Mouse (Mus musculus) embryonic stem cell, embryonic (primary cell): Measurements from ENCODE around the gene D130040H23Rik.

Experiments
- CTCF ChIA-PET, 4 experiments: fragments of 300-600 bp in 2 of 4; fragments of 350-600 bp in 2 of 4; sonication (Branson Sonifier 250); formaldehyde crosslinking; loops; one replicate each; lab custom pipeline; 2022; ENCODE audit warnings: inconsistent platforms in 2 of 4; lab: Charles Lee
- POLR2A ChIA-PET, 4 experiments: fragments of 300-600 bp in 2 of 4; fragments of 350-600 bp in 2 of 4; sonication (Branson Sonifier 250); formaldehyde crosslinking; loops; one replicate each; lab custom pipeline; 2022; ENCODE audit warnings: antibody characterized with exemption in 4 of 4, inconsistent platforms in 1 of 4; lab: Charles Lee

D130040H23Rik gene

GRCm38 (mm10) chr8:69270386-69271202, at the start of gene D130040H23Rik:
D130040H23Rik (plus strand) TSS chr8:69271080.
- ChIA-PET POLR2A (interaction anchor here (0.5 to 1.9 kb wide), 28 partner anchors 8 to 552 kb away, joined by 3 to 13 read pairs (median 4); partner anchors contain the start of genes Zfp868 (in 2 of the 4), Zfp930 (in 2 of the 4) and Lpar2 (in 1 of the 4)), CTCF (interaction anchor here in 2 of 4 experiments (0.5 to 1.5 kb wide), 4 partner anchors 62 to 430 kb away, joined by 3 to 5 read pairs (median 4); partner anchors contain the start of genes Zfp868 (in 1 of the 2) and Zfp930 (in 1 of the 2))

GRCm38 (mm10) chr8:69242541-69242940, 28.3 kb upstream of the D130040H23Rik start:
- ChIA-PET POLR2A (interaction anchor here in 3 of 4 experiments (0.7 to 1.0 kb wide), 3 partner anchors 28 to 597 kb away, joined by 3 read pairs; partner anchors contain the start of gene D130040H23Rik (in 1 of the 3)), CTCF (no interaction called here)

- POLR2A ChIA-PET = interaction anchor here in 2 of 4 experiments (0.7 to 1.2 kb wide), 3 partner anchors 58 to 146 kb away, joined by 3 to 4 read pairs (median 3); partner anchors contain the start of gene Zfp930 (in 1 of the 2)
- CTCF ChIA-PET = interaction anchor here in 2 of 4 experiments (0.5 to 1.5 kb wide), 4 partner anchors 62 to 161 kb away, joined by 3 to 8 read pairs (median 4); no protein-coding TSS in a partner anchor
Observed at GRCm38 (mm10) chr8:69268525-69268924, 2.4 kb upstream of the D130040H23Rik start.

DNA sequence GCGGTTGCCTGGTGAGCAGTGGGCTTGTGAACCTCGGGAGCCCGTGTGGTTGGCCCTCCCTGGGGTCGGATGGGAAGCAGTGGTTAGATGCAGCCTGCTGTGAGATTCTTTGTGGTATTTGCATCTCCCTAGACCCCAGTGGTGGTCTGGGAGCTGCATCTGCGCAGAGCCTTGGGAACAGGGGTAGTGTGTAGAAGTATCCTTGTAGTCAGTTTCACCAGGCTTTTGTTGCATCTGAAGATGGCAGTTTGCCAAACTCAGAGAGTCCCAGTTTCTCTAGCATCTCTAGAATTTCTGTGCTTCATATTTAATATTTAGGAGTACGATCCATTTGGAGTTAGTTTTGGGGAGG, 299 bp downstream of the D130040H23Rik start:
- ChIA-PET POLR2A (interaction anchor here (0.5 to 1.9 kb wide), 28 partner anchors 8 to 551 kb away, joined by 3 to 13 read pairs (median 4); partner anchors contain the start of genes Zfp868 (in 2 of the 4), Zfp930 (in 2 of the 4), Lpar2 (in 1 of the 4) and Zfp963 (in 1 of the 4)), CTCF (interaction anchor here in 1 of 4 experiments (0.8 to 1.5 kb wide), 3 partner anchors 62 to 430 kb away, joined by 3 to 5 read pairs (median 4); partner anchors contain the start of genes Zfp868 and Zfp930)

DNA sequence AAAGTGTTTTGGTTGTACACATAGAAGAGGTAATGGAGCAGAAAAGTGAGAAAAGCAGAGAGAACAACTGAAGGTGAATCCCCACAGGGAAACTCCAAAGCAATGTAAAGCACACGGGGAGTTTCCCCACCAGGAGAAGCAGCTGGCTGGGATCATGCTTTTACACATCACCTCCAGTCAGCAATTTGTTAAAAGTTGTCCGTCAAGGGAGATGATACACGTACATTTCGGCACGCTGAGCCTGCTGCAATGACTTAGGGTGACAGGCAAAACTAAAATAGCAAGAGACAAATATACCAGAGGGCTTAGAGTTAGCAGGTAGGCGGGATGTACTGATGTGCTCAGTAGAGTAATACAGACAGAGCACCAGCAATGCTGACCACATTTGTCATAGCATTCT, 1.6 kb downstream of the D130040H23Rik start:
- ChIA-PET CTCF (no interaction called here), POLR2A (interaction anchor here in 2 of 4 experiments (1.4 to 1.9 kb wide), 3 partner anchors 58 to 394 kb away, joined by 4 to 11 read pairs (median 5); partner anchors contain the start of gene Zfp868 (in 1 of the 2))

- ChIA-PET POLR2A (no interaction called here), CTCF (interaction anchor here in 1 of 4 experiments (0.6 to 1.2 kb wide), 2 partner anchors 223 to 536 kb away, joined by 3 read pairs; no protein-coding TSS in a partner anchor)
Observed at GRCm38 (mm10) chr8:69324771-69325170, 53.9 kb downstream of the D130040H23Rik start.

- ChIA-PET POLR2A (interaction anchor here in 3 of 4 experiments (0.5 to 2.1 kb wide), 12 partner anchors 54 to 562 kb away, joined by 3 to 8 read pairs (median 3); partner anchors contain the start of genes Zfp868 (in 3 of the 3), D130040H23Rik (in 1 of the 3), Pbx4 (in 1 of the 3) and Zfp963 (in 1 of the 3)), CTCF (interaction anchor here (0.5 to 1.4 kb wide), 18 partner anchors 17 to 673 kb away, joined by 3 to 12 read pairs (median 3); partner anchors contain the start of genes Zfp868 (in 2 of the 4), Lpar2 (in 1 of the 4) and Zfp963 (in 1 of the 4))
Observed at GRCm38 (mm10) chr8:69328301-69329288, 57.7 kb downstream of the D130040H23Rik start.

DNA sequence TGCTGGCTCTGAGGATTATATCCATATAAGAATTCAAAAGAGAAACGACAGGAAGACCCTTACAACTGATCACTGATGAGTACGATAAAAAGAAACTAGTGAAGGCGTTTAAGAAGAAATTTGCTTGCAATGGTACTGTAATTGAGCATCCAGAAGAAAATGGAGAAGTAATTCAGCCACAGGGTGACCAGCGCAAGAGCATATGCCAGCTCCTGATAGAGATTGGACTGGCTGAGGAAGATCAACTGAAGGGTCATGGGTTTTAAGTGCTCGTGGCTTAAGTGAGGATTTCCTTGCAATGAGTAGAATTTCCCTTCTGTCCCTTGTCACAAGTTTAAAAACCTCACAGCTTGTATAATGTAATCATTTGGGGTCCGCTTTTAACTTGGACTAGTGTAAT, 58.4 kb downstream of the D130040H23Rik start:
- CTCF ChIA-PET = interaction anchor here in 3 of 4 experiments (0.6 to 1.3 kb wide), 13 partner anchors 16 to 672 kb away, joined by 3 to 12 read pairs (median 4); partner anchors contain the start of genes Zfp868 (in 2 of the 3), Lpar2 (in 1 of the 3) and Zfp963 (in 1 of the 3)
- POLR2A ChIA-PET = interaction anchor here in 3 of 4 experiments (0.6 to 1.8 kb wide), 6 partner anchors 296 to 561 kb away, joined by 3 to 8 read pairs (median 4); partner anchors contain the start of genes Zfp868 (in 2 of the 3) and Zfp963 (in 1 of the 3)
